Mouse (Mus musculus): ENCODE measurements around the gene Ltbp2. TPM values are rescaled to one million over a fixed set of nuclear protein-coding genes. Genes with fewer than 3 reads are reported as not detected.

Ltbp2 gene
- polyA plus RNA-seq, 1 experiment from 2014 or later = 0.04 TPM

GRCm38 (mm10) chr12:84841158-84842140 is 34.9 kb downstream of the Ltbp2 start:
- Histone ChIP-seq H3K4me2 (ENCODE audit: low read depth, low read length) (no peak overlapping the region), H3K27ac (replicated peaks; ENCODE audit: low read depth, low read length) (no peak overlapping the region; the same call in 1 of the 2 replicates), H3K36me3 (replicated peaks; ENCODE audit: control insufficient read depth, insufficient read depth, low read depth, low read length) (no peaks in the 10 kb centered on the region), H3K9ac (replicated peaks; ENCODE audit: low read length) (no peak overlapping the region), H3K4me1 (ENCODE audit: control insufficient read depth, insufficient read depth, low read length) (no peaks in the 10 kb centered on the region; the same call in 1 of the 2 replicates), H3K27me3 (ENCODE audit: control insufficient read depth, insufficient read depth, low read length) (no peaks in the 10 kb centered on the region), H3K4me3 (ENCODE audit: low read depth, low read length) (no peak overlapping the region), H3K9me3 (replicated peaks; ENCODE audit: control insufficient read depth, low read length) (no peaks in the 10 kb centered on the region)
- ATAC-seq (replicated peaks; ENCODE audit: insufficient number of reproducible peaks, low FRiP score, low TSS enrichment, low read depth) (peak; percentile 75; the same call in 1 of the 2 replicates), DNase-seq (ENCODE audit: low spot score) (peak; percentile 83)
- WGBS = 54% methylated on average over 15 of the region's 15 CpGs

- Histone ChIP-seq H3K4me1 (ENCODE audit: control insufficient read depth, insufficient read depth, low read length) (no peaks in the 10 kb centered on the region; the same call in 1 of the 2 replicates), H3K9ac (replicated peaks; ENCODE audit: low read length) (no peak overlapping the region), H3K9me3 (replicated peaks; ENCODE audit: control insufficient read depth, low read length) (no peaks in the 10 kb centered on the region), H3K27me3 (ENCODE audit: control insufficient read depth, insufficient read depth, low read length) (no peaks in the 10 kb centered on the region), H3K4me3 (ENCODE audit: low read depth, low read length) (no peak overlapping the region), H3K36me3 (replicated peaks; ENCODE audit: control insufficient read depth, insufficient read depth, low read depth, low read length) (no peaks in the 10 kb centered on the region), H3K4me2 (ENCODE audit: low read depth, low read length) (no peak overlapping the region), H3K27ac (replicated peaks; ENCODE audit: low read depth, low read length) (no peak overlapping the region)
- whole genome bisulfite sequencing = 71% methylated on average over 3 of the region's 3 CpGs
- ATAC-seq (replicated peaks; ENCODE audit: insufficient number of reproducible peaks, low FRiP score, low TSS enrichment, low read depth) (no peak), DNase-seq (ENCODE audit: low spot score) (no peak)
These were observed 35.6 kb downstream of the Ltbp2 start for GRCm38 (mm10) chr12:84840734-84841133.

GRCm38 (mm10) chr12:84839965-84840364 is 36.4 kb downstream of the Ltbp2 start:
- H3K36me3 ChIP-seq (replicated peaks; ENCODE audit: control insufficient read depth, insufficient read depth, low read depth, low read length) = no peaks in the 10 kb centered on the region
- no peak overlapping the region for H3K4me3 ChIP-seq (ENCODE audit: low read depth, low read length)
- ATAC-seq (replicated peaks; ENCODE audit: insufficient number of reproducible peaks, low FRiP score, low TSS enrichment, low read depth) = no peak
- no peak overlapping the region for H3K27ac ChIP-seq (replicated peaks; ENCODE audit: low read depth, low read length)
- H3K4me2 ChIP-seq (ENCODE audit: low read depth, low read length) = no peak overlapping the region
- H3K27me3 ChIP-seq (ENCODE audit: control insufficient read depth, insufficient read depth, low read length) = no peaks in the 10 kb centered on the region
- no peaks in the 10 kb centered on the region; the same call in 1 of the 2 replicates for H3K4me1 ChIP-seq (ENCODE audit: control insufficient read depth, insufficient read depth, low read length)
- 81% methylated on average over 4 of the region's 4 CpGs for WGBS
- no peak overlapping the region for H3K9ac ChIP-seq (replicated peaks; ENCODE audit: low read length)
- H3K9me3 ChIP-seq (replicated peaks; ENCODE audit: control insufficient read depth, low read length) = no peaks in the 10 kb centered on the region
- no peak for DNase-seq (ENCODE audit: low spot score)

DNA sequence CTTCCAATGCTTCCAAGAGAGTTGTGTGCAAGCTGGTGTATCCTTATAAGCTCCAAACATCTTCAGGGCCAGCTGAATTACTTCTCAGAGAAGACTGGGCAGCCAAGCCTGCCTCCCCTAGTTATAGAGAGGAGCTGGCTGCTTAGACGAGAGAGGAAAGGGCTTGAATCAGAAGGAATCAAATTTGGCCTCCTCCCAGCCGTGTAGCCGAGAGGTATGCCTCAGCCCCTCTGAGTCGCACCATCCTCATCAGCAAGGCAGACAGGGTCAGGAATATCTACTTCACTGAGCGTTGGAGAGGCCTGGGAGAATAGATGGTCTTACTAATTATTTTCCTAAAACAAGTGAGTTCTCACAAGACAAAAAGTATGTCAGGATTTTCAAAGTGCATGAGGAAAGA is 40.7 kb downstream of the Ltbp2 start:
- H3K4me1 ChIP-seq (ENCODE audit: control insufficient read depth, insufficient read depth, low read length) = no peaks in the 10 kb centered on the region; the same call in 1 of the 2 replicates
- 77% methylated on average over 5 of the region's 5 CpGs for WGBS

GRCm38 (mm10) chr12:84834773-84835172 is 41.6 kb downstream of the Ltbp2 start:
- DNase-seq (ENCODE audit: low spot score) = no peak
- H3K4me1 ChIP-seq (ENCODE audit: control insufficient read depth, insufficient read depth, low read length) = no peaks in the 10 kb centered on the region
- no peak for ATAC-seq (replicated peaks; ENCODE audit: insufficient number of reproducible peaks, low FRiP score, low TSS enrichment, low read depth)
- H3K27me3 ChIP-seq (ENCODE audit: control insufficient read depth, insufficient read depth, low read length) = no peaks in the 10 kb centered on the region
- 94% methylated on average over 4 of the region's 4 CpGs for WGBS
- no peak overlapping the region for H3K4me2 ChIP-seq (ENCODE audit: low read depth, low read length)
- H3K4me3 ChIP-seq (ENCODE audit: low read depth, low read length) = no peak overlapping the region
- no peaks in the 10 kb centered on the region for H3K36me3 ChIP-seq (replicated peaks; ENCODE audit: control insufficient read depth, insufficient read depth, low read depth, low read length)
- H3K9me3 ChIP-seq (replicated peaks; ENCODE audit: control insufficient read depth, low read length) = no peaks in the 10 kb centered on the region
- no peak overlapping the region for H3K27ac ChIP-seq (replicated peaks; ENCODE audit: low read depth, low read length)
- H3K9ac ChIP-seq (replicated peaks; ENCODE audit: low read length) = no peak overlapping the region

More for the DNA sequence above, 40.7 kb downstream of the Ltbp2 start:
- H3K9me3 ChIP-seq (replicated peaks; ENCODE audit: control insufficient read depth, low read length) = no peaks in the 10 kb centered on the region
- no peak overlapping the region for H3K4me3 ChIP-seq (ENCODE audit: low read depth, low read length)
- H3K27me3 ChIP-seq (ENCODE audit: control insufficient read depth, insufficient read depth, low read length) = no peaks in the 10 kb centered on the region
- ATAC-seq (replicated peaks; ENCODE audit: insufficient number of reproducible peaks, low FRiP score, low TSS enrichment, low read depth) (no peak), DNase-seq (ENCODE audit: low spot score) (no peak)
- H3K4me2 ChIP-seq (ENCODE audit: low read depth, low read length) = no peak overlapping the region
- H3K36me3 ChIP-seq (replicated peaks; ENCODE audit: control insufficient read depth, insufficient read depth, low read depth, low read length) = no peaks in the 10 kb centered on the region
- H3K9ac ChIP-seq (replicated peaks; ENCODE audit: low read length) = no peak overlapping the region
- H3K27ac ChIP-seq (replicated peaks; ENCODE audit: low read depth, low read length) = no peak overlapping the region

- no peak for DNase-seq (ENCODE audit: low spot score)
- Histone ChIP-seq H3K27ac (replicated peaks; ENCODE audit: low read depth, low read length) (no peak overlapping the region), H3K36me3 (replicated peaks; ENCODE audit: control insufficient read depth, insufficient read depth, low read depth, low read length) (no peaks in the 10 kb centered on the region), H3K4me1 (ENCODE audit: control insufficient read depth, insufficient read depth, low read length) (no peaks in the 10 kb centered on the region), H3K27me3 (ENCODE audit: control insufficient read depth, insufficient read depth, low read length) (no peaks in the 10 kb centered on the region), H3K9me3 (replicated peaks; ENCODE audit: control insufficient read depth, low read length) (no peaks in the 10 kb centered on the region), H3K4me2 (ENCODE audit: low read depth, low read length) (no peak overlapping the region), H3K9ac (replicated peaks; ENCODE audit: low read length) (no peak overlapping the region), H3K4me3 (ENCODE audit: low read depth, low read length) (no peak overlapping the region)
- ATAC-seq (replicated peaks; ENCODE audit: insufficient number of reproducible peaks, low FRiP score, low TSS enrichment, low read depth) = no peak
- 82% methylated on average over 10 of the region's 10 CpGs for WGBS
These were observed 44.7 kb downstream of the Ltbp2 start for GRCm38 (mm10) chr12:84831648-84832047.

DNA sequence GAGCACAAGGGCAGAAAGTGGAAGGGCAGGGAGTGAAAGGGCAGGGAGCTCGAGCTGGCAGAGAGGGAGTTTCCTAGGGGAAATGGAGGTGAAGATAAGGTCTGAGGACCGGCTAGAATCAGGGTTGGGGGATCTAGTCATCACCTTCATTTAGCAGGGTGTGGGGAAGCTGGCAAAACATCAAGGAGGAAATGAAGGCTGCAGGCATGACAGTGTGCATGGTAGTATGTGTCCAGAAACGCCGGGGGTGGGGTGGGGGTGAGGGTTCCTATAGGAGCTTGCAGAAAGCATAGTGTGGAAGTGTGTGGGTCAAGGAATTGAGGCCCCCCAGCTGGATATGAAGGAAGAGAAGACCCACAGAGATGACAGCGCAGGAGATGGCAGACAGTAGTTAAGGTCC is 45.2 kb downstream of the Ltbp2 start:
- Histone ChIP-seq H3K9me3 (replicated peaks; ENCODE audit: control insufficient read depth, low read length) (no peaks in the 10 kb centered on the region), H3K4me3 (ENCODE audit: low read depth, low read length) (no peak overlapping the region), H3K9ac (replicated peaks; ENCODE audit: low read length) (no peak overlapping the region), H3K4me1 (ENCODE audit: control insufficient read depth, insufficient read depth, low read length) (no peaks in the 10 kb centered on the region), H3K27me3 (ENCODE audit: control insufficient read depth, insufficient read depth, low read length) (no peaks in the 10 kb centered on the region), H3K36me3 (replicated peaks; ENCODE audit: control insufficient read depth, insufficient read depth, low read depth, low read length) (no peaks in the 10 kb centered on the region), H3K4me2 (ENCODE audit: low read depth, low read length) (no peak overlapping the region), H3K27ac (replicated peaks; ENCODE audit: low read depth, low read length) (no peak overlapping the region)
- 74% methylated on average over 5 of the region's 5 CpGs for WGBS
- DNase-seq (ENCODE audit: low spot score) (no peak), ATAC-seq (replicated peaks; ENCODE audit: insufficient number of reproducible peaks, low FRiP score, low TSS enrichment, low read depth) (no peak)

DNA sequence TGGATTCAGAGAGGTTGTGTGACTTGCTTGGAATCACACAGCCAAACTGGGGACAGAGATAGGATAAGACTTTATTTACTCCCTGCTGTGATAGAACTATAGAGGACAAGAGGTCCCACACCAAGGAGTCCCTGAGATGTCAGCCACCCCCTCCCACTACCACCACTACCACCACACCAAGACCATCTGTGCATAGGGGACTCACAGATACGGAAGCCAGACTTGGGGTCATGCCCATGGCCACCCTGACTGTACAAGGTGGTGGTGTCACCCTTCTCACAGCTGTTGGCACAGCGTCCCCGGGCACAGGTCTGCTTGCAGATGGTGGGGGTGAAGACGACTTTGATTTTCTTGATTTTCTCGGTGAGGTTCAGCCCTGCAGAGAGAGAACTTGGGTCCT is 45.9 kb downstream of the Ltbp2 start:
- H3K9me3 ChIP-seq (replicated peaks; ENCODE audit: control insufficient read depth, low read length) = no peaks in the 10 kb centered on the region
- no peaks in the 10 kb centered on the region for H3K4me1 ChIP-seq (ENCODE audit: control insufficient read depth, insufficient read depth, low read length)
- H3K36me3 ChIP-seq (replicated peaks; ENCODE audit: control insufficient read depth, insufficient read depth, low read depth, low read length) = no peaks in the 10 kb centered on the region
- H3K9ac ChIP-seq (replicated peaks; ENCODE audit: low read length) = no peak overlapping the region
- H3K4me2 ChIP-seq (ENCODE audit: low read depth, low read length) = no peak overlapping the region
- WGBS = 91% methylated on average over 5 of the region's 5 CpGs
- H3K27ac ChIP-seq (replicated peaks; ENCODE audit: low read depth, low read length) = no peak overlapping the region
- H3K27me3 ChIP-seq (ENCODE audit: control insufficient read depth, insufficient read depth, low read length) = no peaks in the 10 kb centered on the region
- DNase-seq (ENCODE audit: low spot score) = no peak
- ATAC-seq (replicated peaks; ENCODE audit: insufficient number of reproducible peaks, low FRiP score, low TSS enrichment, low read depth) = no peak
- no peak overlapping the region for H3K4me3 ChIP-seq (ENCODE audit: low read depth, low read length)

Measured in embryonic facial prominence, embryonic 11.5 days (tissue).